Mouse (Mus musculus): Measurements from ENCODE around the gene Gabpb2.

- TF ChIP-seq CTCF (conservative IDR thresholded peaks at IDR 0.05; ENCODE audit: low read length) (no peak), POU5F1 (IDR thresholded peaks at IDR 0.05; ENCODE audit: borderline replicate concordance, low read length) (no peak)
Measured at GRCm38 (mm10) chr3:95228894-95229780, 11.4 kb upstream of the Gabpb2 start.

Data from E14TG2a.4 (cell line).